Mouse (Mus musculus) spleen, postnatal 4 days (tissue): ENCODE measurements around the gene Cdc7.

Experiments used
- DNase-seq, 2 experiments: peaks; one replicate each; pipeline ENCODE4 v3.0.0; 2022; ENCODE audit warnings: low spot score in 2 of 2

The Cdc7 gene

GRCm38 (mm10) chr5:107022064-107022428 is 57.9 kb downstream of the Cdc7 start:
- DNase-seq, result no peak

GRCm38 (mm10) chr5:107023951-107024350 is 59.8 kb downstream of the Cdc7 start:
- no peak for DNase-seq

- no peak for DNase-seq
Measured at GRCm38 (mm10) chr5:107025371-107025770, 61.2 kb downstream of the Cdc7 start.

GRCm38 (mm10) chr5:107025809-107026208 is 61.7 kb downstream of the Cdc7 start:
- no peak for DNase-seq

GRCm38 (mm10) chr5:107027616-107028015 is 63.5 kb downstream of the Cdc7 start:
- DNase-seq, result no peak

- DNase-seq, result no peak
Measured at GRCm38 (mm10) chr5:107028557-107028956, 64.4 kb downstream of the Cdc7 start.

- no peak for DNase-seq
Measured at GRCm38 (mm10) chr5:107029801-107030200, 65.7 kb downstream of the Cdc7 start.

- DNase-seq, result no peak
Measured at GRCm38 (mm10) chr5:107030821-107031220, 66.7 kb downstream of the Cdc7 start.
